Mouse (Mus musculus) yolk sac, embryonic 10.5 days (tissue): ENCODE results near the gene Morf4l1.
"Not testable (repeated sequence)": the region's sequence is repeated elsewhere in the genome, so short reads cannot be mapped to it uniquely, and the experiment has no call there.

Source experiments
- DNase-seq: peaks from one replicate; pipeline ENCODE4 v3.0.0-alpha.2; 2017; ENCODE audit warnings: low spot score

Gene Morf4l1

DNA sequence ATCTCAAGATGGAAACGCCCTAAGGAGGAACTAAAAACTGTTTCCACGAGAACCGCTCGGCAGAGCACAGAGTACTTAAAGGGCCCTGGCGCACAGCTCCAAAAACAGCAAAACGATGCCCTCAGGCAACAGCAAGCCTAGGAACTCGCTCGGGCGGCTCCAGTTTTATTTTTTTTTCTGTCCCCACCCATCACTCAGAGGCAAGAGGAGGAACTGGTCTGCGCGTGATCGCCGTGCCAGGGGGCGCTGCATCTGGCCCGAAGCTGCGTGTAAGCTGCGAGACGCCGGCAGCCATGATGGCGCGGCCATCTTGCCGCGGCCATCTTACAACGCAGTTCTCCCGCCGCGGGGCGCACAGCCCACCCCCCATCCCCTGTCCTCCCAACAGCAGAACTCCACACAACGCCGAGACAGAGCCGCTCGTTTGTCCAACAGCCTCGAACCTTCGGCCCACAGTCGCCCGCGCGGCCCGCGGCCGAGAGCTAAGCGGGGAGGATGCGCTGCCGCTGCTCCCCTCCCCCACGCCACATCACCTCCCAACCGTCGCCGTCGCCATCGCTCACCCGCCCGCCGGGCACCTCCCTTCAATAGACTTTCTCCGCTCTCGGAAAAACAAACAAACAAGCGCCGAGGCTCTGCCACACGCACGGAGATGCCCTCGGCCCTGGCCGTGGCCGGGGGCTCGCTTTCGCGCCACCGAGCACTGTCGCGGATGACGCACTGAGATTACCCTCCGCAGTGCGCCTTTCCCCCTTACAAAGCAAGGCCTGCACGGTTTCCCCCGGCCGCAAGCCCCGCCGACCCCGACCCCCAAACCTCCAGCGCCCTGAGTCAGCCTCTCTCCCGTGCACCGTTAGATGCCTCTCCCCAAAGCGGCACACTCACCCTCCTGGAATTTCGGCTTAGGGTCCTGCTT is 665 bp downstream of the Morf4l1 start:
- peak; percentile 87 for DNase-seq

DNA sequence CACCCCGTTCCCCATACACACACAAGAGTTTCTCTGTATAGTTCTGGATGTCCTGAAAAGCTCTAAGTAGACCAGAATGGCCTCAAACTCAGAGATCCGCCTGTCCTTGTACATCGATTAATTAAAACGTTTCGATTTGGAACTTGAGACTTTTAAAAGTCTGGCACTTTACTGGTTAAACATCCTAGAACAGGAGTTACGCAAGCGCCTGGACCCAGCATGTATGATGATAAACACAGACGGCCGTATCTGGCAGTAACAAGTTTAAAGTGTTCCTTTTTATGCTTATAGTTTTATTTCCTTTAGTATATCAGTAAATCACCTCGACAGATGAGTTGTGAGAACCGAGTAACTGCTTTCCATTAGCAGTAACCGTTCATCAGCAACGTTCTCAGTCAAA is 1.4 kb downstream of the Morf4l1 start:
- no peak for DNase-seq

DNA sequence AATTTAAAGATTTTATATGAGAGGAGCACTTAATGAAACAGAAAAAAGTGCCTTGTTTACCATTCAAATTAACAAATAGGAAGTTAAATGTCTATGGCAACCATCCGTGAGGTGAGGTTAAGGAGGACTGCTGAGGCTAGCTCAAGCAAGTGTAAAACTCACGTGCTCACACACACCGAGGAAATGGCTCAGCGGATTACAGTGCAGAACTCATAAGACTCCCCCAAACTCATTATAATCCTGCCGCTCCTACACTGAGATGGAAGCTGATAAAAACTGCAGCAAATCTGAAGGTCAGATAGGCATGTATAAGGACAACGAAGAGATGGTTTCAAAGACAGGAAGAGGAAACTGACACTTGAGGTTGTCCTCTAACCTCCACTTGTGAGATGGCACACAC is 5.2 kb downstream of the Morf4l1 start:
- DNase-seq = no peak

DNA sequence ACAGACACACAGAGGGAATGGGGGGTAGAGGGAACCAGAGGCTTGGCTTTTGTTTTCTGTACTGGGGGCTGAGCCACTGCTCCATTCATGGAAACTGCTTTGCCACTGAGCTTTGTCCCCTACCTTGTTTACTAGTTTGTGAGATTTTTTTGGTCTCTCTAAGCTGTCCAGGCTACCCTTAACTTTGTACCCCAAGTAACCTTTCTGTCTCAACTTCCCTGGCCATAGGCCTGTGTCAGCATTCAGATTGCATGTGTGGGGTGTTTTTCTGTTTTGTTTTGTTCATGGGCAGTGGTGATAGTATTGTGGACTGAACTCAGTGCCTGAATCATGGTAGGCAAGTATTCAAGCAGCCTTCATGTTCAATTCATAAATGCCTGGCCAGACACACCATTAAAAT is 6.3 kb downstream of the Morf4l1 start:
- DNase-seq = no peak

DNA sequence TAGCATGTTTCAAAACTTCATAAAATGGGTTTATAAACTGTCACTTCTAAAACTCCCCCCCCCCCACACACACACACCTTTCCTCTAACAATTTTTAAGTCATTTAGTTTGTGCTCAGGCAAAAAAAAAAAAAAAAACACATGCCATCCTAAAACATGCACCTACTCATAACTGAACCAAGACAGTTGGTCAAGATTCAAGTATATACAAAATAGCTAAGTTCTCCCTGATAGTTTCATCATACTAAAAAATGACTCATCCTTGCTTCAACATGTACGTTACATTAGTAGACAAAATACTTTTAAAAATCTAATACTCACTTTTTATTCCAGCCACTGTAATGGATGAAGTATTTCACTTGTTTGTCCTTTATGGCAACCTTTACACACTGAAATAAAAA is 7.7 kb downstream of the Morf4l1 start:
- no peak for DNase-seq

DNA sequence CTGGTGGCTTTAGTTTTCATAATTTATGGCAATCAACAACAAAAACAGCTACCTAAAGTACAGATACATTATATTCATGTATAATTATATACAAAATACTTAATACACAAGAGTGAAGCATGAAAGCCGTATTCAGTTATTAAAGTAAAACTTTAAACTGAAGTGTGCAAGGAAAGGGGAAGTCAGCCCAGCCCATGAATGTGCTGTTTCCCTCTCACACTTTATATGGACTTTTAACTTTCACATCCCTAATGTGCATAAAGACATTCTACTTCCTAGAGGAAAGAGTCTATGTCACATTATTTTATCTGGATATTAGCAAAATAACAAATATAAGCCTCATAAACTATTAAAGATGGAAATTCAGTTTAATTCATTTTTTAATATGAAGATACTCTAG is 9.1 kb downstream of the Morf4l1 start:
- DNase-seq = no peak

DNA sequence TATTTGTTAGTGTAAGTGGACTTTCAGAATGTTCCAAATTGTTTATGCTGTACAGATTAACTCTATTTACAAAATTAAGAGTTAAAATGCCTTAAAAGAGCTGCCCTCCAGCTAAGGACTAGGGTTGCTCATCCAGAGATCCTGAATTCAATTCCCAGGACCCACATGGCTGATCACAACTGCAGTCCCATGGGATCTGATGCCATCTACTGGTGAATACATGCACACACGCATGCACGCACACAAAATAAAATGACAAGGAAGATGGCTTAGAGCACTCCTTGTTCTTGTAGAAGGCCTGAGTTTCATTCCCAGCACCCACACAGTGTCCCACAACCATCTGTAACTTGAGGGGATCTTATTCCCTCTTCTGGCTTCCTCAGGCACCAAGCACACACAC is 13.8 kb downstream of the Morf4l1 start:
- DNase-seq = no peak

DNA sequence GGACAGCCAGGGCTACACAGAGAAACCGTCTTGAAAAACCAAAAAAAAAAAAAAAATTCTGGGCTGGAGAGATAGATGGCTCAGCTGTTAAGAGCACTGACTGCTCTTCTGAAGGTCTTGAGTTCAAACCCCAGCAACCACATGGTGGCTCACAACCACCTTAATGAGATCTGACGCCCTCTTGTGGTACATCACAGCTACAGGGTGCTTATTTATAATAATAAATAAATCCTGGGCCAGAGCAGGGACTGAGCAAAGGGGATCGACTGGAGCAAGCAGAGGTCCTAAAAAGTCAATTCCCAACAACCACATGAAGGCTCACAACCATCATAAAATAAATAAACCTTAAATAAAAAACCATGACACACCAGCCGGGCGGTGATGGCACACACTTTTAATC is 15.6 kb downstream of the Morf4l1 start:
- DNase-seq = no peak

DNA sequence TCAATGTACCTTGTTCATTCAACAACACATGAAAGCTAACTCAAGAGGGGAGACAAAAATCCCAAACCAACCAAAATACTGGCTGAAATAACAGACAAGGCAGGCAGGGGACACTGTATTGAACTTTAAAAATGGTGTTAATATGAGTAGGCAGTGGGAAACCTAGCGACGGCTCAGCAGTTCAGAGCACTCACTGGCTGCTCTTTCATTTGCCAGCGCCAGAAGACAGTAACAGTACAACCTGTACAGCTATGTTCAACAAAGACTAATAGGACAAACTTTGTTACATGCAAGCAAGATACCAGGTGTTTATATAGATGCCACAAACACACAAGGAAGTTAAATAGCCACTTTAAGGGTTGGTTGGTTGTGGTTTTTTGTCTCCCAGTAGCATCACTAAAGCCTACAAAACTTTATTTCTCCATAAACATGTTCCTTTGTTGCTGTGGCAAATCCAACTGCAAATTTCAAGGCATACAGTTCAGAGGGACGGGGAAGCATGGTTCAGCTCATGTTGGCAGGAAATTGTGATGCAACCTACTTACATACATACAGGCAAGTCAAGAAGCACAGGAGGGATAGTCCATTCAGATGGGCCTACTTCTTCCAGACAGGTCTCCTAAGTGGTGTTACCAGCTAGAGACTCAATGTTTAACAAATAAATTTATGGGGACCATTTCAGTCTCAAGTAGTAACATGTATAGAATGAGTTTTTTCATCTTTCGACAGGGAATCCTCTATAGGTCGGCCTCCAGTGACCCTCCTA is 25.1 kb downstream of the Morf4l1 start:
- DNase-seq = no peak

DNA sequence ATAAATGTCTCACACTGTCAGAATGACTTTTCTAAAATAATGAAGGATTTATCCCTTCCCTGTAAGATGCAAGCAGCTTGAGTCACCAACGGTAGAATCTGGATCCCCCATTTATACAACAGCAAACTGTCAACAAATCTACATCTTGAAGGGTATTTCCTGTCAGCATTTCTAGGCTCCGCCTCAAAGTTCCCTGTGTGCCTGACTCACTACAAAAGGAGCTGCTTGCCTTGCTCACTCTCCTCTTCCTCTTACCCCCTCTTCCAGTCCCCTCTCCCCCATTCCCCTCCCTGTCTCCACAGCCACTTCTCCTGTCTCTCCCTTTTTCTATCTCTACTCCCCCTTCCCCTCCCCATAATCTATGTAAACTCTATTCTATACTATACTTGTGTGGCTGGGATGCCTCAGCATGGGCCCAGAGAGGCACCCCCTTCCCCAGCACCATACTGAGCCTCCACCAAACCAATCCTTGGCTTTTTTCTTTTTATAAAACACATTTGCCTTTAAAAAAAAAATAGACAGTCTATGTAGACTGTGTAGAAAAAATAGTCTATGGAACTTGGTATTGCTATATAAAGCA is 26.6 kb downstream of the Morf4l1 start:
- DNase-seq = no peak

DNA sequence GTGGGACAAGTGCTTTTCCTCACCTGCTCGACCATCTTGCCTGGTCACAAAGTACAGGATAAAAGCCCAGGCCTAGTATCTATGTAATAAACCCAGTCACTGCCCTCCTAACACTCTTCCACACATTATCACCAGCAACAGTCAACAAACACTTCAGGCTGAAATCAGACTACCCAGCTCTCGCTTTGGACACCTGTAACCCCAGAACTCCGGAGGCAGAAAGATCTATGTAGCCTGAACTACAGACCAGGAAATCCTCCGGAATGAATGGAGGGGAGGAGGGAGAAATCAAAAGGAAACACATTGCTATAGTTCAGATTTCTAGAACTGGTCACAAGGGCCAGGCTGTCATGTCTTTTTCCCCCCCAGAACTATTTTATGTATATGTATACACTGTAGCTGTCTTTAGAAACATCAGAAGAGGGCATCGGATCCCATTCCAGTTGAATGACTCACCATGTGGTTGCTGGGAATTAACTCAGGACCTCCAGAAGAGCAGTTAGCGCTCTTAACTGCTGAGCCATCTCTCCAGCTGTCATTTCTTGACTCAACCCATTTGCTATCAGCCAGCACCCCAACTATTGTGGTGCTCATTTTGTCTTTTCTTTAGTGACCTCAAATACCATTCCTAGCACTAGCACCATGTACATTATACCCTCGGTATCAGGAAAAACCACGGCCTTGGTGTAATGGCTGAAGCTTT is 29.7 kb downstream of the Morf4l1 start:
- no peak for DNase-seq

DNA sequence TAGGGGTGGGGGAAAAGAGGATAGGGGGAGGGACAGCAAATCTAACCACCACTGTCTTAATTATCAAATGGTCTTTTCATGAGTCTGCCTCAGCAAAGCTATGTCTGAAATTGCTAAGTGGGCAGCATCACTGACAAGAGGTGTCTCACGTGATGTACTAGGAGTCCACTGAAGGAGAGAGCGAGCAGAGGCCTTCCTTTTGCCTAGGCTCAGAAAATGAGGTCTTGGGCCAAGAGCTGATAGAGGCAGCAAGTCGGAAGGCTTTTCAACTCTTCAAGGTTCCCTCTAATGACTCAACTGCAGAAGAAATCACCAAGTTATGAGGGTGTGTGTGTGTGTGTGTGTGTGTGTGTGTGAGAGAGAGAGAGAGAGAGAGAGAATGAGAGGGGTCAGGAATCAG is 30.4 kb downstream of the Morf4l1 start:
- DNase-seq = no peak

DNA sequence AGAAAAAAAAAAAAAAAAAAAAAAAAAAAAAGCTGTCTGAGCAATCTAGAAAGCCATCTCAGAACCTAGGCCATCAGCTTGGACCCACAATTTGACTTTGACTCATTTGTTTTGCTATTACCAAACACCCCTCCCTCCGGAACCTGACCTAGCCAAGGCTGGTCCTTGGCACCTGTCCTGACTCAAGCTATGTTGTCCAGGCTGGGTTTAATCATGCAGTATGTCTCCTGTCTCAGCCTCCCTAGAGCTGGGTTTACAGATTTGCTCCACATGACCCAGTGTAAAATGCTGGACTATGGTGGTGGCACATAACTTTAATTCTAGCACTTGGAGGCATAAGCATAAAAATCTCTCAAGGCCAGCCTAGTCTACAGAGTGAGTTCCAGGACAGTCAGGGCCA is 31.6 kb downstream of the Morf4l1 start:
- DNase-seq = no peak

DNA sequence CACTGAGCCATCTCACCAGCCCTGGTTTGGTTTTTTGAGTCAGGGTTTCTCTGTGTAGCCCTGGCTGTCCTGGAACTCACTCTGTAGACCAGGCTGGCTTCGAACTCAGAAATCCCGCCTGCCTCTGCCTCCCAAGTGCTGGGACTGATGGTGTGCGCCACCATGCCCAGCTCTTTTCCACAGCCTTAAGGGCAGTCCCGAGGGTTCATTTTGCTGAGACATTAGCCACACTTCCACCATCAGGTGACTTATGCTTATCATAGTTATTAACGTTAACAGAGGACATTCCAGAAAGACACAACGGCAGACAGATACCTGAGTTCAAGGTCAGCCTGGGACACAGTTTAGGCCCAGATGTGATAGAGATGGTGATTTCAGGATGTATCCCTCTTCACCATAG is 32.6 kb downstream of the Morf4l1 start:
- DNase-seq = not testable (repeated sequence)

DNA sequence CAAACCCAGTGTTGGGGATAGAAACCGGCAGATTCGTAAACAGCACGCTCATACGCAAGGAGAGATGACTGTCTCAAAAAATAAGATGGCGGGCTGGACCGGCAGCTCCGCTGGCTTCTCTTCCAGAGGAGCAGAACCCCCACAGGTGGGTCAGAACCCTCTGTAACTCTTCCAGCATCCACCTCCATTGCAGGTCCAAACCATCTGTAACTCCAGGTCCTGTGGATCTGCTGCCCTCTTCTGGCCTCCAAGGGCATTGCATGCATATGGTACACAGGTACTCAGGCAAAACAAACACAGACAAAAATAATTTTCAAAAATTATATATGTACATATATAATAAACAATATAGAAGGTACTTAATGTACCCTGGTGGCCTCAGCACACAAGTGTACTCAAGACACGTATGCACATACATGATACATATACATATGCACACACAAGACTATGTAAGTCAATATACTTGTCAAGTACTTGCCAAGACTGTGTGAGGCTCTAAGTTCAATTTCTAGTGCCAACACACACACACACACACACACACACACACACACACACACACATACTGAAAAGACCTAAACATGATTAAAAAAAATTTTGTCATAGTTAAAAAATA is 37.6 kb downstream of the Morf4l1 start:
- peak; percentile 34 for DNase-seq

DNA sequence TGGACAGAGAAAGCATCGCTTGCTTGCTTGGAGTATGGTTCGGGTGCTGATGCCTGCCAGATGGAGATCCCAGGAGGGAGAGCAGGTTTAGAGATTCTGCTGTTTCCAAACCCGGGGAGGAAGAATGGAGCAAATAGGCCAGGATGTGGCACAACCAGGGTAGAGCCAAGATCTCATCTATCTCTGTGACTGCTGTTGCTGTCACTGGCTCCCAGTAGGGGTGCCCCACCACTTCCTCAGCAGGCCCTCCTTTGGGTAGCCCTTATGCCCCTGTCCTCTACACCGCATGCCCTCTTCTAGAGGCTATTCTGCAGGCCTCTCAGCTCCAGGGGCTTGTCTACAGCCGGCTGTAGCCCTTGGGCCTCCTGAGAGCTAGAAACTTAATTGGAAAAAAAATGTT is 38.4 kb downstream of the Morf4l1 start:
- DNase-seq = no peak

DNA sequence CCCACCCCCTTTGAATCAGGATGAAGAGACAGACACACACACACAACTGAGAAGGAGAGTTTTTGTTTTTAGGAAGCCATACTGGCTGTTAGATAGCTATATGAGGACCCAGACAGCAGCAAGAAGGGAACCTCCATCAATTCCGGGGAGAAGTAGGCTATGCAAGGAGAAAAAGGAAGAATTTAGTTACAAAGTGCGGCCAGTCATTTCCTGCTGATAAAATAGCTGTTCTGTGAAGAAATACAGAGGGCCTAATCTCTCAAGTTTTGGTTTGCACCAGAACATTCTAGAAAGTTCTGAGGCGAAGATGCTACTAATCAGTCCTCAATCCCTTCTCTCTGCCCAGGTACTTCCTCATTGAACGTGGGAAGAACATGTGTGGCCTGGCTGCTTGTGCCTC is 39.2 kb downstream of the Morf4l1 start:
- no peak for DNase-seq

DNA sequence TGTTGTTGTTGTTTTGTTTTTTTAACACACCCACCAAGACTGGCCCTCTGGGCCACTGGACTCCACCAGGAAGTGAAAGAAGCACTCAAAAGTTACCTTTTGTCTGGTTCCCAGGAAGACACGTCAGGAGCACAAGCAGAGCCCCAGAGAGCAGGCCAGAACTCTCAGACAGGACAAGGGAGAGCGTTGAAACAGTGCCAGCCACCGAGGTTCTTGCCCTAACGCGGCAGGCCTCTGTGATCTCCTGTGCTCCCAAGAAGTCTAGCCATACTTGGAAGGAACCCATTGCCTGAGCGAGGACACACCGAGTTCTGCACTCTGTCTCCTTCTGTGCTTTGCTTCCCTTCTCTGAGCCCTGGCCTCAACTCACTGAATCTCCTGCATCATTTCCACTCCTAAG is 44.4 kb downstream of the Morf4l1 start:
- no peak for DNase-seq

DNA sequence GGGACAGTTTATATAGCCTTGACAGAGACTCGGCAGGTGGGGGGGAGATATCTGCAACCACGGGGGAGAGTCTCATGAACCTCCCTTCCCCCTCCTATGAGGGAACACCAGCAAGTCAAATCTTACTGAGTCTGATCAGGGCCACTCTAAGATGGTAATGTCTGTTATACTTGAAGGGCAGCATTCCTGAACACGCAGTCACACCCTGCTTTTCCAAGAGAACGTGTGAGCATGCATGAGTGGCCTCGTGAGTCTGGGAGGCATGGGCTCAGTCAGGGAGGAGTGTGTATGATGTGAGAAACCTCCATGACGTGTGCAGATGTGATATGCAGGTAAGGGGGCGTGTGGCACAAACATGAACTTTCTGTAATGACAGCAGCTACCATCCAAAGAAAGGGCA is 45.1 kb downstream of the Morf4l1 start:
- DNase-seq = no peak

DNA sequence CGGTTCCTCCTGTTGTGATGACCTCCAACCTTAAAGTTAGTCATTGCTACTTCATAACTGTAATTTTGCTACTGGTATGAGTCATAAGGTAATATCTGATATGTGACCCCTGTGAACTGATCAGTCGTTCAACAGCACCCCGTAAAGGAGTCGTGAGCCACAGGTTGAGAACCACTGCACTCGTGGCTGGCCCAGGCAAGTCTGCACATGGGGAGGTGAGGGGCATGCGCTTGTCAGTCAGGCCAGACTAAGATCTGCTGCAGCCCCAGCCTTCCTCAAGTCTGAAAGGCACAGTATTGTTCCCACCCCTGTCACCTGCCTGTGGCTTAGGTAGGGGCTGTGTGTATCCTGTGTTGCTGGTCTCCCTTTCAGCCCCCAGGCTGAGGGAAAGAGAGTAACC is 45.8 kb downstream of the Morf4l1 start:
- DNase-seq = no peak

DNA sequence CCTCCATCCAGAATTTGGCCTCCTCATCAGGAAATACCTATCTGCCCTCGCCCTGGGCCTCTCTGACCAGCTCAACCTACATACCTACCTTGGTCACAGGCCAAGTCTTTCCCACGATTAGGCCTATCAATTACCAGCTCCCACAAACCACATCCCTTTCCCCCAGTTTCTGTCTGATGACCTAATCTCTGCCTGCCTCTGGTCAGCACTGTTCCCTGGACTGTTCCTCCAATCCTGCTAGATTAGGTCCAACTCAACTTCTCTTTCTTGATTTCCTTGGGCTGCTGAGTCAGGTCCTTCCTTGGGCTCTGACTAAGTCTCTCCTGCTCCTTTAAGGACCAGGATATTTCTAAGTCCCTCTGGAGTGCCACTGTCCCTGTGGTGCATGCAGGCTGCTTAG is 47.2 kb downstream of the Morf4l1 start:
- no peak for DNase-seq

DNA sequence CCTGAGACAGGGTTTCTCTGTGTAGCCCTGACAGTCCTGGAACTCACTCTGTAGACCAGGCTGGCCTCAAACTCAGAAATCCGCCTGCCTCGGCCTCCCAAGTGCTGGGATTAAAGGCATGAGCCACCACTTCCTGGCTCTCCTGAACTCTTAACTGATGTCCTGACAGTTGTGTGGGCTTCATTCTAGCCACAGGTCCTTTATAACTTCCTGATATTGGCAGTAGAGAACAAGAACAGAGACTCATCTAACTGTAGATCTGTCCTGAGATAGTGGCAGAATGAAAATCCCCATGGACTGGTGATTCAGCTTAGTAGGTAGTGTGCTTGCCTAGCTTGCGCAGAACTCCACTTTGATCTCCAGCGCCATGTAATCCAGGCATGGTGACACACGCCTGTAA is 53.6 kb downstream of the Morf4l1 start:
- not testable (repeated sequence) for DNase-seq
